Mouse (Mus musculus) kidney, adult 8-10 months (tissue): ENCODE measurements around the gene Hck.
A peak's percentile ranks its signal among the peaks of the same experiment; 100 is the strongest.

Source experiments
- DNase-seq, 2 experiments: peaks; one replicate each; pipeline ENCODE4 v3.0.0; 2022

Gene Hck

DNA sequence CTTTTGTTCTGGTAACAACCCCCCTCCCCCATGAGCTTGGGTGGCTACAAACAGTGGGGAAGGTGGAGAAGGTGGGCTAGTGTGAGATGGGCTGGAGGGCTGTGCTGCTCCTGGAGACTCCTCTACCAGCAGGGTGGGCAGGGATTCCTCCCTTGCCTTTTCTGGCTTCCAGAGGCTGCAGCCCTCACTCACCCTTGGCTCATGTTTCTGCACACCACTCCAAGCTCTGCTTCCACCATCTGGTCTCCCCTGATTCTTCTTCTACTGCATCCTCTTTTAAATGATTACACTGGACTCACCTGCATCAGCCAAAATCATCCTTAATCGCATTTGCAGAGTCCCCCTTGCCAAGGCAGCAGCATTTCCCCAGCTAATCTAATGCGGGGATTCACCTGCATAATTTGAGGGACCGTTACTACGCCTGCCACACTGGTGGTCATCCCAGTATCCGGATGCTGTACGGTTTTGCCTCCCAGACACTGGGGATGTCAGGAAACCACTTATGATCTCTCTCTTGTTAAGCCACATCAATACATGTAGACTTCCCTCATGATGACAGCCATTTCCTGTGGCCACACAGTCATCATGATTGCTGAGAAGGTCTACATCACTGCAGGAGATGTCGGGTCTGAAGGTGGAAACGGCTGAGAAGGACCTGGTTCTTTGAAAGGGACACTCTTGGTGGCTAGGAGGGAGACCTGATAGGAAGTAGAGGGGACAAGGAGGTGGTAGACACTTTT is 43.8 kb downstream of the Hck start:
- DNase-seq = no peak

DNA sequence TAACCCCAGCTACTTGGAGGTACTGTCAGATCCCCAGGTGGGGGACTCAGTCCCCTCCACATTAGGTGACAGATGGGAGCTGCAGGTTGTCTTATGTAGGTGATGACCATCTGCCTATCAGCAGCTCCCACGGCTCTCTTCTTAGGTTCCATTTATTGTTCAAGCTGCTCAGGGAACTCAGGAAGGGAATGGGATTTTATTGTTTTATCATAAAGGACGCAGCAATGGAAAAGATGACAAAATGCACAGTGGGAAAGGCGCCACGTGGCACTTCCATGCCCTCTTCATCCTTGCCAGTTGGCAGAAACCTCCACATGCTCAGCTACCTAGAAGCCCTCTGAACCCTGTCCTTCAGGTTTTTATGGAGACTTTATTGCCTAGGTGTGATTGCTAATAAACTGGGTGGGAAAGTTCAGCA is 44.8 kb downstream of the Hck start:
- no peak for DNase-seq

DNA sequence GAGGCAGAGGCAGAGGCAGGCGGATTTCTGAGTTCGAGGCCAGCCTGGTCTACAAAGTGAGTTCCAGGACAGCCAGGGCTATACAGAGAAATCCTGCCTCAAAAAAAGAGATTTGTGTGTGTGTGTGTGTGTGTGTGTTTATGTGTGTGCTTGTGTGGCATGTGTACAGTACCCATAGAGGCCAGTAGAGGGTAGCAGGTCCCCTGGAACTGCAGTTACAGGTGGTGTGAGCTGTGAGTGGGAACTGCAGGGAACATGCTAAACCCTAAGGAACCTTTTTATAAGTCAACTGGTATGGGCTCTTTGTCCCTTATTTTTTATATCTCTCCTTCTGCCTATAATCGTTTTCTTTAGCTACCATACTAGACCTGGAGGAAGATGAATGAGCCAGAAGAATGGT is 49.0 kb downstream of the Hck start:
- DNase-seq = no peak

DNA sequence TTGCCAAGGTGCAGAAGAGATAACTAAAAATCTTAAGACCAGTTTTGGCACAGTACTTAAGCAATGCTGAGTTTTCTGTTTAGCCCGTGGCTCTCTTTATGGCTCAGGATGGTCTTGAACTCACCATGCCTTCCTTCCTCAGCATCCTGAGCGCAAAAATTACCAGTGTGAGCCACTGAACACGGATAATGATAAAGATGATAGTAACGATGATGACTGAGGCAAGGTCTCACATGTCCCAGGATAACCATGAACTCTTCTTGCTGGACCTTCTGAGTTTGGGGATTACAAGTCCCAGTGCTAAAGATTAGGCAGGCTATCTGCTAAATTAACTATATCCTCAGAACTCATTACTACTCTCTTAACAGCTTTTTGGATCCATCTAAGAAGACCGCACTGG is 51.9 kb downstream of the Hck start:
- no peak for DNase-seq

DNA sequence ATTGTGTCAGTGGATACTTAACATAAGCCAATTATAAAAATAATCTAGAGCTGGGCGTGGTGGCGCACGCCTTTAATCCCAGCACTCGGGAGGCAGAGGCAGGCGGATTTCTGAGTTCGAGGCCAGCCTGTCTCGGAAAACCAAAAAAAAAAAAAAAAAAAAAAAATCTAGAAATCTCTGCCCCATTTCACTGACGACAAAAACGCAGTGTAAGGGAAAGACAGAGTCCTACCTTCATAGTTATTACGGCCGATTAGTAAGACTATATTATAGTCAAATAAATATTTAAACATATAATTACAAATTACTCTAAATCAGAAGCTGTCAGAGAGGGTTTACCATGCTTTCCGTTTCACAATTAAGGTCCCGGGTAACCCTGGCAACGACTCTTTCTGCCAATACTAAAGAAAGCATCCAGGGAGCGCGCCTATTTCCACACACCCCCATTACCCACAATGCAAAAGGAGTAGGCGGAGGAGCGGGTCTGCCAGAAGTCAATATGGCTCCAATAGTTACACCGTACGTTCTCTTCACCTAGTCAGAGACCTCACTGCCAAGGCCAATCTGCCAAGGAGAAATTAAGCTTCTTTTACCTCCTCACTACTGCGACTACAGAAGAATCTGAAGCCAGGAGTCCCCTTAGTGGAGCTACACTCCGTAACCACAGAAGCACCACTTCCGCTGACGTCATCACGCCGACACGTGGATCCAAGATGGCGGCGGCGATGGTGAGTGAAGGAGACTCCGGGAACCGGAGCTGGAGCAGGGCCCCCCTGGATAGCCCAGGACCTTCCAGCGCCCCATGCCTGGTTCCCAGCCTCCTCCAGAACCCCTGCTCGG is 52.8 kb downstream of the Hck start, which contains the start of gene Tm9sf4:
Gene Tm9sf4 (plus strand): TSS at position 460 of the 840 bp plus-strand sequence.
- DNase-seq = peak; percentile 87 to 93

DNA sequence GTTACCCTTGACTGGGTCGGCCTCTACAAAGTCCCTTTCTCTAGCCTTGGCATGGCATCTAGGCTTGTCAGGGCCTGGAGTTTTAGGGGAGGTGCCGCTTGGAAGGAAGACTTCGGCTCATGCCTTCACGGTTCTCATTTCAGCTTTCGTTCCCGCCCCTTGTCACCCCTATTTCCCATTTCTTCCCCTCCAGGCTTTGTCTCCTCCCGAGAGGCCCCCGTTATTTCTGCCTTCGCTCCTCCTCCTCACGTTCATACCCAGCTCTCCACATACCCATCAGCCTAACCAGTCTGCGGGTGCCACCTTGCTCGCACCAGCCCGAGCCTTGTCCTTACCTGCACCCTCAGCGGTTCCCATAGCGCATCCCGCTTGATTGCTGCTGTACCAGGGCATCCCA is 53.4 kb downstream of the Hck start:
- DNase-seq = peak in 1 of 2 experiments; percentile 30

DNA sequence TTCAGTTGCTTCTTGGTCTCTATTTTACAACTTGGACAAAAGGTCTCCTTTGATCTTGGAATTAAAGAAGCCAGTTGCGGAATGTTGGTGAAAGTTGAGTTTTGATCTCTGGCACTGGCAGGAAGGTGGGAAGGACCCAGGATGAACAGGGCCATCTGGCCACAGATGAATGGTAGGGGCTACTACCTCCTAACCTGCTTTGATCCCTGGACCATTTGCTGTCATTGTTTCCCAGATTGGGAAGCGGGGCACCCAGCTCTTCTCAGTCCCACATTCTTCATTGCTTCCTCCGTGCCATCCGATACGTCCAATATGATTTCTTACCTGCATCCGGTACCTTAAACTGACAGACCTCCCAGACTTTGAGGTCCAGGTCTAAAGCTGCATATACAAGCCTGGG is 58.9 kb downstream of the Hck start:
- no peak for DNase-seq

DNA sequence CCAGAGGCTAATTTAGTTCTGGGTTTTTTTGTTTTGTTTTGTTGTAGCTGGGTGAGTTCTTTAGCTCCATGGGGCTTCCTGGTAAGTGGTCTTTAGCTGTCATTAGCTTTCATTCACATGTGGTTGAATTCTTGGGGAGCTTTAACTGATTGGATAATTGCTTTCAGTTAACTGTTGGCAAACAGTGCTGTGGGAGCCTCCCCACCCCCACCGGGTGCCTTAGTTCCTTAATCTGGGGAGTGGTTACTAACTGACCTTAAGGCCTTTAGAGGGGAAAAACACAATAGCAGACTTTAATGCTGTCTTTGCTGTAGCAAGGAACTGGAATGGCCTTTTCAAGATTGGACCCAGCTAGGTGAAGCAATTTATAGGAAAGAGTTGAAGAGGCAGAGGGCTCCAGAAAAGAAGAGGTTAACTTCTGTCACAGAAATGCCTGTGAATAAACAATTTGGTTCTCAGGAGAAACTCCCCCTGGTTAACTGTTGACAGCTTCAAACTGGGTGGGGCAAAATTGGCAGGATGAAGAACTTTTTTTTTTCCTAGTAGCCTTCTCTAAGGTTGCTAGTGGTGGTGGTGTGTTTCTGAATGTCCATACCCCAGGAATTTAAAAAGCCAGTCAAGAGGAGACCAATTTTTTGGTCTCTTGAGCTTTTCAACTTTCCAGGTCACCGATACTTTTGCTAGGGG is 60.0 kb downstream of the Hck start:
- peak in 1 of 2 experiments; percentile 19 for DNase-seq

DNA sequence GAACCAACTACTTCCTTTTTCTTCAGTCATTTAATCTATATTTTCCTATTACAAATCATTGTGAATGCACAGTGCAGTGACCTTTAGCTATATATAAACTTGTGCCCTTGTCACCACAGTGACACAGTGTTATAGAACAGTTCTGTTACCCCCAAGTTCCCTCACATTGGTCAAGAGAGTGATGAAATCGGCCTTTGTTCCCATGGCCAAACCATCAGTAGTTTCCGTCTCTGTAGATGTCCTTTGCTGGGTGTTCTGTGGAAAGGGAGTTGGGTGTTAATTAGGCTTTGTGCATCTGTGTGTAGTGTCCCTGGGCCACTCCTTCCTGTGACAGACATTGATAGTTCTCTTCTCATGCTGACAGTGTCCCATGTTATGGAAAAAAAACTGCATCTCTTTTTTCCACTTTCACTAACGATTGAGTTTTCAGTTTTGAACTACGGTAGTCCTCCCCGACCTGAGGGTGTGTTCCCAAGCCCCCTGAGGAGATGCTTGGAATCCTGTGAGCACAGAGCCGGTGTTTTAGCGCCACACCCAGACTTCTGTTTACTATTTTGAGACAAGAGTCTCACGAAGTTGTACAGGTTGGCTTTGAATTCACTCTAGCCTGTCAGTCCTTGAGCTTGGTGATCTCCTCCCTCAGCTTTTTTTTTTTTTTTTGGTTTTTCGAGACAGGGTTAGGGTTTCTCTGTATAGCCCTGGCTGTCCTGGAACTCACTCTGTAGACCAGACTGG is 62.4 kb downstream of the Hck start:
- DNase-seq = no peak

DNA sequence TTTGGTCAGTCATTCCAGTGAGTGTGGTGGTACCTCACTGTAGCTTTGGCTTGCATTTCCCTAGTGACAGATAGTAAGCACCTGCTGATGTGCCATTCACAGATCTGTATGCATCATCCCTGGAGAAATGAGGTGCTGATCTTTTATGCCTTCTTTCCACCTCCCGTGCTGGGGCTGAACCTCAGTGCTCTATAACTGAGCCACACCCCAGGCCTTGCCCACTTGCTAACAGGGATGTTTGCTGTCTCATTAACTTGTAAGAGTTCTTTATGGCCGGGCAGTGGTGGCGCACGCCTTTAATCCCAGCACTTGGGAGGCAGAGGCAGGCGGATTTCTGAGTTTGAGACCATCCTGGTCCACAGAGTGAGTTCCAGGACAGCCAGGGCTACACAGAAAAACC is 63.7 kb downstream of the Hck start:
- no peak for DNase-seq

DNA sequence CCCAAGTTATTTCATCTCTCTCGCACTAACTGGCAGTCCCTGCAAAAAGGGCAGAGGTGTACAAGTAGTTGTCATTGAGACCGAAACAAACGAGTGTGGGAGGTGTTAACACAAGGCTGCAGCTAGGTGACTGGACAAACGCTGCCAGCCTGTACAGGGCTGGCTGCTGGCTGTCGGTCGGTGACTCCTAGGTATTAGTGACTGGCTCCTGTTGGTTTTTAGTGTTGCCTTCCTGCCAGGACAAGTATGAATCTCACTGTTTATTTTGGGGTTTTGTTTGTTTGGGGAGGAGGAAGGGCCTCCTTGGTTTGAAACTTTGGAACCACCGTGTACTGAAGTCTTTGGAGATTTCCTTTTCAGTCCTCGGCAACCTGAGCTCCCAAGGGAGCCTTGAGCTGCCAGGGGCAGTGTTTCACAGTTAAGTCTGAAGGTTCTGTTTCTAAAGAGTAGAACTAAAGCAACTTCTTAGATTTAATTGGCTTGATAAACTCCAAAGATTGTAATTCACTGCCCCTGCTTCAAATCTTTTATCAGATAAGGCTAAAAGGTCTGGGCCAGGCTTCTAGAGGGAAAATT is 67.8 kb downstream of the Hck start:
- DNase-seq = no peak

DNA sequence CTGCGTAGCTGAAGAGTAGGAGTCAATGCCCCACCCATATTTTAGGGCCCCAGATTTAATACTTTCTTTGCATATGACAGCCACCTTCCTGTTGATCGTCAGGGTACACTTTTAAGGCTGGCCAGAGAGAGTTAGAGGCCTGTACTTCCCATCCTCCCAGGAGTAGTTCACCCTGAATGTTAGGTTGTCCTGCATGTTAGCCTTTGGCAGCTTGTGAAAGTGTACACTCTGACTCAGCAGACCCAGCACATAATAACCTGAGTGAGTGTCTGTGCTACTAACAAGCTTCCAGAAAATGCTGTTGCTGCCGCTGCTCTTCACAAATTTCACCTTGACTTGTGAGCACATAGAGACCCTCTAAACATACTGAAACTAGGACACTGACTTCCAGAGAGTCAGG is 68.9 kb downstream of the Hck start:
- no peak for DNase-seq

DNA sequence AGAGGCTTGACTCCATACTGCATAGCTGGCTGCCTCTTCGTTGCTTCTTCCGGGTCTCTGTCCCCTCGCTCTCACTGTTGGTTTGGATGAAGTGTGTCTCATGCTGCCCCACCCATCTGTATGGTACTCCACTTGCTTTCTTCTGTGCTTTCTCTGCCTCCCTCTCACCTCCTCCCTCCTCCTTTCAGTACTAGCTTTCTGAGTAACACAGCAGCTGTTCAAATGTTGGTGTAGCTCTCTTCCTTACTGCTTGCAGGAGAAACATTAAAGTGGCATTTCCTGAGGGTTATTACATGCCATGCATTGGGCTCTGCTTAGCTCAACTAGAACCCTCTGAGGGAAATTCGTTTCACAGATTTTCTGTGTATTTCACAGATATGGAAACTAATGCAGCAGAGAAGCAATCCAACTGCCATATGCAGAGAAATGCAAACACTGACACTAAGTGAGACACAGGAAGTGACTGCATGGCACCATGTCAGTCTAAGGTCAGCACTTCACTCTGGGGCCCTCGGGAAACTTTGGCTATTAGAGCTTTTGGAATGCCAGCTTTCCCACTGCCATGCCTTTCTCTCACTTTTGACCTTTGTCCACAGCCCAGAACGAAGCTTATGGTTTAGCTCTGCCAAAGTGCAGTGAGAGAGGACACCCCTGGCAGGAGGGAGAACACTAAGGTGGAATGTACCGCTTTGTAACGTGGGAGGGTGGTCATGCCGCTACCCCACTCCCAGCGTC is 71.0 kb downstream of the Hck start:
- peak; percentile 53 to 55 for DNase-seq

DNA sequence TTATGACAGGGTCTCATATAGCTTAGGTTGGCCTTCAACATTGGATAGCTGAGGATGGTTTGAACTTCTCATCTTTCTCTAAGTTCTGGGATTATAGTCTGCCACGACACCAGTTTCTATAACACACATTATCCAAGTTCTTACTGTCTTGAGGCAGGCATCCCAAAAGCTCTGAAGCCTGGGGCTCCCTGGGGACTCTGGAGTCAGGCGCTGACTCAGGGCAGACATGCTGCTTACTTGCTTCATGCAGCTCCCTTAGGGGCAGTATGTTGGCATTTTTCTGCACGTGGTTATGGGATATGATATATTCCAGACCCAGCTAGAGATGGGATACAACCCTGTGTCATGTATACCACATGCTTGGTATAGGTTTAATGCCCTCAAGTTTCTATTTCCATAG is 71.7 kb downstream of the Hck start:
- DNase-seq = no peak

DNA sequence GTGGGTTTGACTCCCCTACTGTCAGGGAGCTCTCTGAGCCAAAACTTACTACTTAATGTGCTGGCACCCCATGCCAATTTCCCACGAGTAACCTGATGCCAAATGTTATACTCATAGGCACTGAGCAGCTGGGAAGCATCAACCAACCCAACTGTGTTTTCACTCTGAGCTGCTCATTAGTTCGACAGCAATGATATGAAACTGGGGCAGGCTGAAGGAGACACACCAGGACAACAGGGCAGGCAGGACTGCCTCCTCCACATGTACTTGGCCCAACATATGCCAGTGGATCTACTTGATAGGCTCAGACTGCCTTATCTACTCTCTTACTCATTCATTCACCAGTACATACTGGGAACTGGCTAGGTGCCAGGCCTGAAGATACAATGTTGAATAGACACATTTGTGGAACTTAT is 77.9 kb downstream of the Hck start:
- no peak for DNase-seq

DNA sequence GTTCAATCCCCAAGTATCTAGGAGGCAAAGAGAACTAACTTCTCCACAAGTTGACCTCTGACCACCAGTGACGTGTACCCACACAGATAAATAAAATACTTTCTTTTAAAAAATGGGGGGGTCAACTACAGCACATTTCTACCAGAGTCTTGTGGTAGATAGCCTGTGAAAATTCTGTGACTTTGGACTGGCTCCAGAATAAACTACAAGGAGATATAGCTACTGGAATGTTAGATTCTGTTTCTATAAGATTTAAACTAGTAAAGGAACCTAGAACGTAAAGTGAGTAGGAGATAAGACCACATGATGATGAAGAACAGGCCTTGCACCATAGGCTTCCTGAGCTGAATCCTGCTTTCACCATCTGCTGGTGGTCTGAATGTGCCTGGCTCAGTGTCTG is 79.6 kb downstream of the Hck start:
- DNase-seq = no peak

DNA sequence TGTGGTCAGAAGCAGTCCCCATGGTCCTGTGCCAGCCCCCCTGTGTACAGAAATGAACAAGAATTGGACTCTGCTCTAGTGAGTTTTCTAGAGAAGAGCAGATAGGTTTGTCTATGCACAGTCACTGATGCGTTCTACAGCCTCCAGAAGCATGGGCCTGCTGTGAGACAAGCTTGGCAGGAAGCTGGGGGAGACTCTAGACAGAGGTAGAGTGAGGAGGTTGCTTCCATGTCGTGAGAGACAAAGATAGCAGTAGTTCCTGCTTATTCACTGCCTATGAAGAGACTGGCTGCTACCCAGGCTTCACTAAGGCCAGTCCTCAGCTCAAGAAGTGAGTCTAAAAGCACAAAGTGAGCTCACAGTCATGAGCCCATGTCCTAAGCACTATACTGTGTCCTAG is 83.0 kb downstream of the Hck start:
- DNase-seq = no peak

DNA sequence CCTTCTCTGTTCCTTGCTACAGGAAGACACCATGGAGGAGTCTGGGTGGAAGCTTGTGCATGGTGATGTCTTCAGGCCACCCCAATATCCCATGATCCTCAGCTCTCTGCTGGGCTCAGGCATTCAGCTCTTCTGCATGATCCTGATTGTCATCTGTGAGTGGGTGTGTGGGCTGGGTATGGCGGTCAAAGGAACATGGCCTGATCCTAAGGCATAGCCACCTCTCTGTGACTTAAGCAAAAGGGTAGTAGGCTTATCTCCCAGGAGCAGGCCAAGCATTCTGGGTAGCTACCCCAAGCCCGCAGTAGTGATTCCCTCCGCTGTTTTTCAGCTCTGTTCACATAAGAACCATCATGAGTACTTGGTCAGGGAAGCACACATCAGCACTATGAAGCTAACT is 86.0 kb downstream of the Hck start:
- DNase-seq = no peak

DNA sequence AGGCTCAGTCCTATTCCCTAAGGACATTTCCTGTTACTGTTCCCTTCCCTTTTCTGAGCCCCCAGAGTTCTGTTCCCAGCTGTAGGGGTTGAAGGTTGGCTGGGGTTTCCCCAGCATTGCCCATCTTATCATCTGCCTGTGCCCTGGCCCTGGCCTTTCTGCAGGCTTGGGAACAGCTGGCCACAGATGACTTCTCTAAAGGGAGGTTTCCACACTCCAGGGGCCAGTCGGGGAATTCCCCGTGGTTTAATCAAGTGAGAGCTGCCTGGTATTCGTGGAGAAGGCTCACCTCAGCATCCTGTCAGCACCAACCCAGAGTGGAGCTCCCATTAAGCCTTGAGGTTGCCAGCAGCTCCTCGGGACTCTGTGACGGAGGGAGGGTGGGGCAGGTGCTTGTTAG is 90.2 kb downstream of the Hck start:
- DNase-seq = no peak

DNA sequence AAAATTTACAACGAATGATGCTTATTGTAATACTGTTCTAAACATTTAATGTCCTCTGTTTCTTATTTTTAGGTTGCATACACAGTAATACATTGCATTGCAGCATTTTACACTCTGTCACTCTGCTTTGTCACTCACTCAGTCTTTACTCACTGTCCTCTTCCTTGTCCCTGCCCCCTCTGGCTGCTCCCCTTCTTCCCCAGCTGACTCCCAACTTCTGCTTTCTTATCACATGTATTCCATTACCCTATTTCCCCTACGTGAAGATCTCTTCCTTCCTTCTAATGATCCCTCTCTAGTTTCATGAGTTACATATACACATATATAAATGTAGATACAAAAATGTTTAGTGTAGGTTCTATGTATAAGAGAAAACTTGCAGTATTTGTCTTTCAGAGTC is 90.8 kb downstream of the Hck start:
- DNase-seq = no peak
